In genomic region chr10:99084397-99085239, GRCm38 (mm10) we compare ENCODE assay signal across 9 mouse cellular contexts. TPM values are rescaled to one million over a fixed set of nuclear protein-coding genes. Genes with fewer than 3 reads are reported as not detected.
DNase-seq lines count a peak whose midpoint lies in the region; ATAC-seq lines count a peak whose summit lies in the region.
"Had no signal": no experiment of that assay in that cellular context is flagged by ENCODE, and none has a peak within 500 bp of the region (broad histone marks: within the 10 kb centered on the region; RNA-seq: fewer than 3 reads in every experiment).

No protein-coding gene starts in this region.

- no peak overlapping the region for H3K9ac ChIP-seq in hindbrain, embryonic 11.5 days (ENCODE audit: low read depth, low read length)

- 48% methylated on average over 23 of the region's 23 CpGs for WGBS in hindbrain, embryonic 11.5 days

- H3K36me3 ChIP-seq in hindbrain, embryonic 11.5 days (ENCODE audit: control insufficient read depth, insufficient read depth, low read length): no peaks in the 10 kb centered on the region

- DNase-seq in MN1 (ENCODE audit: low spot score): peak; percentile 86
- DNase-seq in cerebellum, adult 9-10 months: peak; percentile 88
- peak; percentile 76 to 95 for DNase-seq in frontal cortex, adult 2 months (ENCODE audit: extremely low spot score in 1 of 2, low spot score in 1 of 2)
- peak; percentile 93 for DNase-seq in hindbrain, embryonic 11.5 days (ENCODE audit: low spot score)
- DNase-seq in layer of hippocampus, adult 9-11 months: peak; percentile 84
- peak; percentile 89 for DNase-seq in lung, postnatal 25 days (ENCODE audit: low spot score)
- peak; percentile 91 for DNase-seq in retina, postnatal 1 day
- peak; percentile 74 to 80 for DNase-seq in thymus, postnatal 36 days

- H3K4me1 ChIP-seq in hindbrain, embryonic 11.5 days (replicated peaks; ENCODE audit: control insufficient read depth, insufficient read depth, low read length): no peaks in the 10 kb centered on the region

- H3K4me2 ChIP-seq in hindbrain, embryonic 11.5 days (replicated peaks; ENCODE audit: low read depth, low read length): no peak overlapping the region

- H3K4me3 ChIP-seq in hindbrain, embryonic 11.5 days (ENCODE audit: low read depth, low read length): no peak overlapping the region

- H3K9me3 ChIP-seq in hindbrain, embryonic 11.5 days (ENCODE audit: control insufficient read depth, low read length): no peaks in the 10 kb centered on the region

- ATAC-seq in hindbrain, embryonic 11.5 days (ENCODE audit: low FRiP score): peak; percentile 83

- H3K27me3 ChIP-seq in hindbrain, embryonic 11.5 days (ENCODE audit: control insufficient read depth, insufficient read depth, low read length): no peaks in the 10 kb centered on the region

- H3K27ac ChIP-seq in hindbrain, embryonic 11.5 days (ENCODE audit: low read depth, low read length): no peak overlapping the region

RNA-seq across cellular contexts. Expression of gene Poc1b, which starts 22.2 kb away (rescaled TPM):
- polyA plus RNA-seq in frontal cortex, adult 2 months (2012; rRNA removed): 7.9 and 9.3 TPM in 2 replicates
- polyA plus RNA-seq in hindbrain, embryonic 11.5 days (2014; fragmentation: Nextera tagmentation; extraction: Ambion mirVana): 26.5 and 34.1 TPM in 2 replicates

RNA-seq across cellular contexts. Expression of gene Galnt4, which starts 23.3 kb away (rescaled TPM):
- 1.3 TPM in 2 replicates for polyA plus RNA-seq in frontal cortex, adult 2 months (2012; rRNA removed)
- 4.2 and 4.7 TPM in 2 replicates for polyA plus RNA-seq in hindbrain, embryonic 11.5 days (2014; fragmentation: Nextera tagmentation; extraction: Ambion mirVana)

RNA-seq across cellular contexts. Expression of gene Phxr2, which starts 41.5 kb away (rescaled TPM):
- not detected in 2 replicates for polyA plus RNA-seq in frontal cortex, adult 2 months (2012; rRNA removed)
- not detected in 2 replicates for polyA plus RNA-seq in hindbrain, embryonic 11.5 days (2014; fragmentation: Nextera tagmentation; extraction: Ambion mirVana)
- polyA plus RNA-seq: liver, embryonic 16.5 days had no signal
